Mouse (Mus musculus): Measurements from ENCODE around the gene Cers6. TPM values are rescaled to one million over a fixed set of nuclear protein-coding genes. Genes with fewer than 3 reads are reported as not detected.

The Cers6 gene
- not detected in 2 replicates for polyA plus RNA-seq (2012; ENCODE audit: insufficient read depth, insufficient read length, low replicate concordance, missing spikeins)

DNA sequence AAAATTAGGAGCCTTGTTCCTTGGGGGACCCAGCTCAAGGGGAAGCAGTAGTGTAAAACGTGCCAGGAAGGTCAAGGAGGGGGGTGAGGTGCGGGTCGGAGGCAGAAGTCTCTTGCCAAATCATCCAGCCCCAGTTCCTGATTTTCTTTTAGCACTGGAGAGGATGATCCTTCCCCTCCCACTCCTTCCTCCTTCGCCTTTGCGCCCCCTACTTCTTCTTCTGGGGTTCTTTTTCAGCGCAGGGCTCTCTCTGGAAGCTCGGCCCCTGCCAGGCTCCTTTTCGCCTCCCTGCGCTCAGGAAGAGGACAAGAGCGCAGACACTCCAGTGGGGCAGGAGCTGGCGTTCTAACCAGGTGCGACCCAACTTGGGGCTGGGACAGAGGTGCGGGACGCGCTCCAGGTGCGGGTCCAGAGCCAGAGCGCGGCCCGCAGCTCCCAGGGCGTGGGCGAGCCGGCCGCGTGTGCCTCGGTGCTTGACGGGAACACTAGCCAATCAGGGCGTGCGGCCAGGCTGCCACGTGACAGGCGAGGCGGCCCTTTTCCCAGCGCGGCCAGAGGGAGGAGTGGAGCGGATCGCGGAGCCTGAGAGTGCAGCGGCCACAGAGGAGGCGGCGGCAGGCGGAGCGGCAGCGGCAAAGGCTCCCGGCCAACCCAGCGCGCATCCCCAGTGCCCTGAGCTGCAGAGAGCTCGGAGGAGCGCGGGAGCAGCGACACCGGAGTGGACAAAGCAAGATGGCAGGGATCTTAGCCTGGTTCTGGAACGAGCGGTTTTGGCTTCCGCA lies at the start of gene Cers6:
Gene Cers6, plus strand, starts transcription at position 538 of the 782 bp plus-strand sequence.
- peaks cover 3% of the 10 kb centered on the region; the same call in 1 of the 2 replicates for H3K4me1 ChIP-seq (ENCODE audit: control insufficient read depth, insufficient read depth, low read length)
- peak within 1 kb of the TSS; percentile 86 for H3K27ac ChIP-seq (ENCODE audit: insufficient read depth, low read depth, low read length)
- TF ChIP-seq POLR2A (IDR thresholded peaks at IDR 0.05; ENCODE audit: insufficient read depth, low read depth, low read length) (peak; percentile 92), CTCF (IDR thresholded peaks at IDR 0.05; ENCODE audit: insufficient read depth, low read depth, low read length) (no peak)
- peak within 1 kb of the TSS; percentile 68 for H3K4me3 ChIP-seq (ENCODE audit: insufficient read depth, low read depth, low read length)
- WGBS: under 1% methylated on average over 53 of the region's 53 CpGs

DNA sequence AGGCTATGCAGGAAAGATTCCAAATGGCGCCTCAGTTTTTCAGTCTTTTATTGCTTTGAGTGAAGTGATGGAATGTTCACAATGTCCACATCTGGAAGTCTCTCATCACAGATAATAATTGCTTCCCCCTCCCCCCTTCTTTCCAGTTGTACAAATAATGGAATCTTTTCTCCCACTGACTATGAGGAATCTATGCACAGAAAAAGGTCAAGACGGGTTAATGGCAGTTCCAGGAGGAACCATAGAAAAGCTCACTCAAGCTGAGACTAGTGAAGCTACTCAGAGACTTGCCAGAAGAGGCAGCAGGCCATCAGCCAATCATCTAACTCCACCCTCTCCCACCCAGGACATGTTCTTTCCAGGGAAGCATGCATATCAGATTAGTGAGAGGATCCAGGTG lies 46.8 kb upstream of the Cers6 start:
- no peak overlapping the region for H3K4me3 ChIP-seq (ENCODE audit: insufficient read depth, low read depth, low read length)
- 82% methylated on average over 2 of the region's 2 CpGs for WGBS
- no peaks in the 10 kb centered on the region for H3K4me1 ChIP-seq (ENCODE audit: control insufficient read depth, insufficient read depth, low read length)
- no peak overlapping the region for H3K27ac ChIP-seq (ENCODE audit: insufficient read depth, low read depth, low read length)
- TF ChIP-seq CTCF (IDR thresholded peaks at IDR 0.05; ENCODE audit: insufficient read depth, low read depth, low read length) (no peak), POLR2A (IDR thresholded peaks at IDR 0.05; ENCODE audit: insufficient read depth, low read depth, low read length) (no peak)

- TF ChIP-seq CTCF (IDR thresholded peaks at IDR 0.05; ENCODE audit: insufficient read depth, low read depth, low read length): no peak
- TF ChIP-seq POLR2A (IDR thresholded peaks at IDR 0.05; ENCODE audit: insufficient read depth, low read depth, low read length): no peak
- Histone ChIP-seq H3K4me1 (ENCODE audit: control insufficient read depth, insufficient read depth, low read length) (no peaks in the 10 kb centered on the region), H3K27ac (ENCODE audit: insufficient read depth, low read depth, low read length) (no peak overlapping the region), H3K4me3 (ENCODE audit: insufficient read depth, low read depth, low read length) (no peak overlapping the region)
- 86% methylated on average over 4 of the region's 4 CpGs for WGBS
These were observed 42.2 kb upstream of the Cers6 start for GRCm38 (mm10) chr2:68819040-68819439.

DNA sequence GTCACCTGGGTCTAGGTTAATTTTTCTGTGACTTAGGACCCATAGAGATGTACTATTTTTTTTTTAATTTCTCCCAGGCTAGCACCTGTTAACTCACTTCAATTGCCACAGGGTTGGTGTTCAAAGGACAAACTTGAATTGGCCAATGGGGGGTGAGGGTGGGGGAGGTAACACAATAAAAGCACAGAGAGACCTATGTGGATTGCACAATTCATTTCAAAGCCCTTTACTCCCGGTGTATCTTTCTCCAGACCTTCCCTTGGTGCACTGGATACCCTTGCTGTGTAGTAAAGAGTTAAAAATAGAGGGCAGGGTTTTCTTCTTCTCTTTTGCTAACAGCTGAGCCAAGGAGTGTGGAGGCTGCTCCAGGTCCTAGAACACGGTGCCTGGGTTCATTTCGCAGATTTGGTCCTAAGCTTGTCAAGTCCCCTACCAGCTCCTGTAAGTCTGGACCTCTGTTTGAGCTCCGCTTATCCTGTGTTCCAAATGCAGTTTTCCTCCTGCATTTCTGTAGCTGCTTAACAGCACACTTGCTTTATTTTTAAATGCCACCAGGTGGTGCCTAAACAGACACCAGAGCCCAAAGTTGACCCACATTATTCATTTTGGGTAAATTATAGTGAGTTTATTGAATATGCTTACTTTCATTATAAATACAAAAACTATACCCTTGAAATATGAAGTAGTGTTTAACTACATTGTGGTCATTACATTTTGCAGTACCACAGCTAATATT lies 38.9 kb upstream of the Cers6 start:
- H3K4me1 ChIP-seq (ENCODE audit: control insufficient read depth, insufficient read depth, low read length): no peaks in the 10 kb centered on the region
- 65% methylated on average over 4 of the region's 4 CpGs for WGBS
- H3K4me3 ChIP-seq (ENCODE audit: insufficient read depth, low read depth, low read length): no peak overlapping the region
- no peak for TF ChIP-seq POLR2A (IDR thresholded peaks at IDR 0.05; ENCODE audit: insufficient read depth, low read depth, low read length)
- TF ChIP-seq CTCF (IDR thresholded peaks at IDR 0.05; ENCODE audit: insufficient read depth, low read depth, low read length): no peak
- H3K27ac ChIP-seq (ENCODE audit: insufficient read depth, low read depth, low read length): no peak overlapping the region

DNA sequence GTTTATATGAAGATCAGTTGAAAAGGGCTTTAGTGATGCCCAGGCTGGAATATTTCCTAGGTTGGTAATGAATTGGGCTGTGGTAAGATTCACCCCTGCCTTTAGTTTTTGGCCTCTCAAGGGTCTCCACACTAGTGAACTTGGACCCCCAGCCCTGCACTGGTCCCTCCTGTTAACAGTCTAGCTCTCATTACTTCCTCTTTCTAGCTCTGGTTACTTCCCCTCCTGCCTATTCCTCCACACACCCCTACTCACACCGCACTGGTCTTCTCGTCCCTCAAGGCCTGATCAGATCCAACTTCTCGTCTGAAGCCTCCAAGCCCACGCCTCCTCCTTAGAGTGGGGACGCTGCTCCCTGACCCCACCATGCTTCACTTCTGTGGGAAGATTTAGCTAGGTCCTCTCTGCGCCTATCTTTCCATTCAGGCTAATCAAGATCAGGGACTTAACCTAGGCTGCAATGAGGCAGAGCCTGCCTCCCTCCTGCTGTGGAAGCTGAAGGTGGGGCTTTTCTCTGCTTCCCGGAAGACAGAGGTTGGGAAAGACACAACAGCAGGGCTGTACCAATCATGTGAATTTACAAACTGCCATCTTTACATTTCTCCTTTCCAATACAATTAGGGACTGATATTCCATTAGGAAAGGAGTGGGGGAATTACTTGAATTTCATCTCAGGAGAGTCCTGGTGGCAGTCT lies 35.8 kb upstream of the Cers6 start:
- WGBS: 81% methylated on average over 7 of the region's 7 CpGs
- no peak overlapping the region for H3K4me3 ChIP-seq (ENCODE audit: insufficient read depth, low read depth, low read length)
- H3K4me1 ChIP-seq (ENCODE audit: control insufficient read depth, insufficient read depth, low read length): no peaks in the 10 kb centered on the region
- no peak overlapping the region for H3K27ac ChIP-seq (ENCODE audit: insufficient read depth, low read depth, low read length)
- TF ChIP-seq CTCF (IDR thresholded peaks at IDR 0.05; ENCODE audit: insufficient read depth, low read depth, low read length): no peak
- TF ChIP-seq POLR2A (IDR thresholded peaks at IDR 0.05; ENCODE audit: insufficient read depth, low read depth, low read length): no peak

DNA sequence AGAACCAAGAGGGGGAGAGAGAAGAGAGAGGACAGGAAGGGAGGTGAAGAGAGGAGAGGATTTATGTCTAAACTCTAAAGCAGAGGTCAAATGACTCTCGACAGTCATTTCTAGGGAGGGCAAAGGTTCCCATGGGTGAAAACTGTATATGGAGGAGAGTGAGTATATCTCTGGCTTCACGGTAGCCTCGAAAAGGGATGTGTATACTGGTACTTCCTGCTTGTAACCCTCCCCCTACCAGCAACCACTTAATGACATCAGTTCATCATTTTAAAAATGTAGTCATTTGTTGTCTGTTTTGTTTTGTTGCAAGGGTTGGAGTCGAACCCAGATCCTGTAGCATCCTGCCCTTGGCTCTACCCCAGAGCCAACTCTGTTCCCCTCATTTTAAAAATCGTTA lies 17.9 kb upstream of the Cers6 start:
- TF ChIP-seq POLR2A (IDR thresholded peaks at IDR 0.05; ENCODE audit: insufficient read depth, low read depth, low read length) (no peak), CTCF (IDR thresholded peaks at IDR 0.05; ENCODE audit: insufficient read depth, low read depth, low read length) (no peak)
- H3K4me1 ChIP-seq (ENCODE audit: control insufficient read depth, insufficient read depth, low read length): no peaks in the 10 kb centered on the region
- H3K27ac ChIP-seq (ENCODE audit: insufficient read depth, low read depth, low read length): no peak overlapping the region
- H3K4me3 ChIP-seq (ENCODE audit: insufficient read depth, low read depth, low read length): no peak overlapping the region
- WGBS: 84% methylated on average over 5 of the region's 5 CpGs

- 97% methylated on average over 2 of the region's 2 CpGs for WGBS
- no peak overlapping the region for H3K4me3 ChIP-seq (ENCODE audit: insufficient read depth, low read depth, low read length)
- TF ChIP-seq POLR2A (IDR thresholded peaks at IDR 0.05; ENCODE audit: insufficient read depth, low read depth, low read length) (no peak), CTCF (IDR thresholded peaks at IDR 0.05; ENCODE audit: insufficient read depth, low read depth, low read length) (no peak)
These were observed 16.7 kb upstream of the Cers6 start for GRCm38 (mm10) chr2:68844530-68844929.

GRCm38 (mm10) chr2:68845002-68845740 lies 16.1 kb upstream of the Cers6 start:
- WGBS: 86% methylated on average over 13 of the region's 13 CpGs
- no peak overlapping the region for H3K27ac ChIP-seq (ENCODE audit: insufficient read depth, low read depth, low read length)
- TF ChIP-seq POLR2A (IDR thresholded peaks at IDR 0.05; ENCODE audit: insufficient read depth, low read depth, low read length) (no peak), CTCF (IDR thresholded peaks at IDR 0.05; ENCODE audit: insufficient read depth, low read depth, low read length) (no peak)

More at GRCm38 (mm10) chr2:68844530-68844929, 16.7 kb upstream of the Cers6 start:
- Histone ChIP-seq H3K27ac (ENCODE audit: insufficient read depth, low read depth, low read length) (no peak overlapping the region), H3K4me1 (ENCODE audit: control insufficient read depth, insufficient read depth, low read length) (no peaks in the 10 kb centered on the region)

More at GRCm38 (mm10) chr2:68845002-68845740, 16.1 kb upstream of the Cers6 start:
- Histone ChIP-seq H3K4me3 (ENCODE audit: insufficient read depth, low read depth, low read length) (no peak overlapping the region), H3K4me1 (ENCODE audit: control insufficient read depth, insufficient read depth, low read length) (no peaks in the 10 kb centered on the region)

Measured in olfactory bulb, adult 2 months (tissue).